11 mouse cellular contexts compared by ENCODE assay signal in genomic region chr15:80681466-80681881, GRCm38 (mm10). TPM values are rescaled to one million over a fixed set of nuclear protein-coding genes. Genes with fewer than 3 reads are reported as not detected.
DNase-seq lines count a peak whose midpoint lies in the region; ATAC-seq and TF ChIP-seq lines count a peak whose summit lies in the region.
"Had no signal": no experiment of that assay in that cellular context is flagged by ENCODE, and none has a peak within 500 bp of the region (broad histone marks: within the 10 kb centered on the region; RNA-seq: fewer than 3 reads in every experiment).

No protein-coding gene starts in this region.

- H3K9ac ChIP-seq in intestine, embryonic 15.5 days: no peak overlapping the region
- no peak overlapping the region for H3K9ac ChIP-seq in intestine, postnatal 0 days (ENCODE audit: low read depth, low read length)
- H3K9ac ChIP-seq in hindbrain, postnatal 0 days (replicated peaks; ENCODE audit: low read length): no peak overlapping the region
- H3K9ac ChIP-seq: embryonic facial prominence, embryonic 12.5 days; limb, embryonic 13.5 days had no signal

- peak; percentile 49 to 63 for DNase-seq in spleen, adult 18-20 months
- no peak for DNase-seq in layer of hippocampus, postnatal 14 days (ENCODE audit: low spot score in 2 of 2)
- DNase-seq in hindbrain, postnatal 0 days (ENCODE audit: low spot score): no peak
- DNase-seq in c-Kit-positive CD71-positive TER-119-positive erythroid progenitor cells, embryonic 14.5 days (ENCODE audit: low spot score): no peak

- WGBS in intestine, embryonic 15.5 days: 84% methylated on average over 4 of the region's 4 CpGs
- 62% methylated on average over 4 of the region's 4 CpGs for WGBS in intestine, postnatal 0 days
- 48% methylated on average over 4 of the region's 4 CpGs for WGBS in hindbrain, postnatal 0 days

- no peak overlapping the region for H3K4me2 ChIP-seq in intestine, embryonic 15.5 days (replicated peaks)
- no peak overlapping the region; the same call in 1 of the 2 replicates for H3K4me2 ChIP-seq in intestine, postnatal 0 days (replicated peaks; ENCODE audit: low read depth)
- no peak overlapping the region for H3K4me2 ChIP-seq in hindbrain, postnatal 0 days (ENCODE audit: low read depth, low read length)
- H3K4me2 ChIP-seq: embryonic facial prominence, embryonic 12.5 days; limb, embryonic 13.5 days had no signal

- no peak for TF ChIP-seq CTCF in intestine, postnatal 0 days (IDR thresholded peaks at IDR 0.05; ENCODE audit: low read depth)
- no peak for TF ChIP-seq CTCF in hindbrain, postnatal 0 days (IDR thresholded peaks at IDR 0.05; ENCODE audit: low read depth)

- no peaks in the 10 kb centered on the region for H3K27me3 ChIP-seq in intestine, embryonic 15.5 days (replicated peaks)
- H3K27me3 ChIP-seq in intestine, postnatal 0 days (replicated peaks; ENCODE audit: control insufficient read depth, insufficient read depth, low read length): no peaks in the 10 kb centered on the region
- no peaks in the 10 kb centered on the region for H3K27me3 ChIP-seq in hindbrain, postnatal 0 days (ENCODE audit: insufficient read depth, low read length)
- H3K27me3 ChIP-seq: embryonic facial prominence, embryonic 12.5 days had no signal

- H3K36me3 ChIP-seq in intestine, embryonic 15.5 days: no peaks in the 10 kb centered on the region
- H3K36me3 ChIP-seq in intestine, postnatal 0 days (ENCODE audit: control insufficient read depth, insufficient read depth): no peaks in the 10 kb centered on the region
- no peaks in the 10 kb centered on the region for H3K36me3 ChIP-seq in hindbrain, postnatal 0 days (ENCODE audit: insufficient read depth, low read length)
- H3K36me3 ChIP-seq: embryonic facial prominence, embryonic 12.5 days; limb, embryonic 13.5 days had no signal

- peak overlapping the region; percentile 8; the same call in 1 of the 2 replicates for H3K27ac ChIP-seq in intestine, embryonic 15.5 days
- H3K27ac ChIP-seq in intestine, postnatal 0 days (ENCODE audit: low read depth, low read length): no peak overlapping the region; the same call in 1 of the 2 replicates
- no peak overlapping the region for H3K27ac ChIP-seq in hindbrain, postnatal 0 days
- H3K27ac ChIP-seq: embryonic facial prominence, embryonic 12.5 days; limb, embryonic 13.5 days had no signal

- H3K9me3 ChIP-seq in intestine, embryonic 15.5 days: no peaks in the 10 kb centered on the region
- H3K9me3 ChIP-seq in intestine, postnatal 0 days (ENCODE audit: control insufficient read depth): no peaks in the 10 kb centered on the region
- H3K9me3 ChIP-seq in hindbrain, postnatal 0 days (ENCODE audit: low read length): no peaks in the 10 kb centered on the region
- H3K9me3 ChIP-seq: embryonic facial prominence, embryonic 12.5 days; limb, embryonic 13.5 days had no signal

- no peak for ATAC-seq in intestine, embryonic 15.5 days
- ATAC-seq in intestine, postnatal 0 days: no peak
- ATAC-seq in CD4-positive, CD25-positive, alpha-beta regulatory T cell, adult 4 months: peak; percentile 95
- ATAC-seq in common myeloid progenitor, adult 5-6 weeks (replicated peaks; ENCODE audit: low read depth, poor library complexity, severe bottlenecking): peak; percentile 66; the same call in 1 of the 2 replicates
- no peak for ATAC-seq in hindbrain, postnatal 0 days
- ATAC-seq: midbrain, embryonic 16.5 days had no signal

- H3K4me3 ChIP-seq in intestine, embryonic 15.5 days (replicated peaks): no peak overlapping the region
- H3K4me3 ChIP-seq in intestine, postnatal 0 days (ENCODE audit: low read depth, low read length): no peak overlapping the region
- no peak overlapping the region for H3K4me3 ChIP-seq in hindbrain, postnatal 0 days (ENCODE audit: low read length)
- H3K4me3 ChIP-seq: embryonic facial prominence, embryonic 12.5 days; limb, embryonic 13.5 days had no signal

- H3K4me1 ChIP-seq in intestine, embryonic 15.5 days (replicated peaks): peaks cover 55% of the 10 kb centered on the region
- peaks cover 44% of the 10 kb centered on the region for H3K4me1 ChIP-seq in intestine, postnatal 0 days (replicated peaks; ENCODE audit: control insufficient read depth, insufficient read depth, low read length)
- H3K4me1 ChIP-seq in hindbrain, postnatal 0 days (ENCODE audit: insufficient read depth, low read length): peaks cover 40% of the 10 kb centered on the region

RNA-seq across cellular contexts. Expression of gene Fam83f, which starts 9.8 kb away (rescaled TPM):
- 19.2 and 20.2 TPM in 2 replicates for polyA plus RNA-seq in intestine, embryonic 15.5 days (2015; fragmentation: Nextera tagmentation; extraction: Ambion mirVana)
- polyA plus RNA-seq in intestine, postnatal 0 days (2015; fragmentation: Nextera tagmentation; extraction: Ambion mirVana): 19.0 and 24.4 TPM in 2 replicates
- polyA plus RNA-seq in CD4-positive, CD25-positive, alpha-beta regulatory T cell, adult 4 months (2017; shearing (Covaris generic)): under 1 TPM in 1 of 2 experiments, not detected in 1; 0.30 TPM
- total RNA-seq in common myeloid progenitor, adult 5-6 weeks (2017): not detected in 2 replicates
- under 1 TPM; 0.17 to 0.25 TPM for total RNA-seq in layer of hippocampus, postnatal 14 days (2021)
- 0.90 and 0.94 TPM in 2 replicates for total RNA-seq in hindbrain, postnatal 0 days (2014; rRNA removed)
- polyA plus RNA-seq in hindbrain, postnatal 0 days (2015; fragmentation: Nextera tagmentation; extraction: Ambion mirVana): 0.21 and 0.33 TPM in 2 replicates

RNA-seq across cellular contexts. Expression of gene Tnrc6b, which starts 29.6 kb away (rescaled TPM):
- 19.8 and 20.7 TPM in 2 replicates for polyA plus RNA-seq in intestine, embryonic 15.5 days (2015; fragmentation: Nextera tagmentation; extraction: Ambion mirVana)
- 6.5 and 8.9 TPM in 2 replicates for polyA plus RNA-seq in intestine, postnatal 0 days (2015; fragmentation: Nextera tagmentation; extraction: Ambion mirVana)
- 10 to 100 TPM; 58.7 to 84.9 TPM for polyA plus RNA-seq in CD4-positive, CD25-positive, alpha-beta regulatory T cell, adult 4 months (2017; shearing (Covaris generic))
- 45.8 and 100 TPM in 2 replicates for total RNA-seq in common myeloid progenitor, adult 5-6 weeks (2017)
- total RNA-seq in layer of hippocampus, postnatal 14 days (2021): 100 to 1,000 TPM; 110 to 128 TPM
- 27.2 and 33.5 TPM in 2 replicates for total RNA-seq in hindbrain, postnatal 0 days (2014; rRNA removed)
- polyA plus RNA-seq in hindbrain, postnatal 0 days (2015; fragmentation: Nextera tagmentation; extraction: Ambion mirVana): 30.8 and 32.2 TPM in 2 replicates

Comparison
In these comparisons a context has a peak if more than half of its experiments do, and no peak if none do; other contexts are left out.
1. ATAC-seq: peak in CD4-positive, CD25-positive, alpha-beta regulatory T cell, adult 4 months (single experiment) and common myeloid progenitor, adult 5-6 weeks (single experiment); none in intestine, embryonic 15.5 days (single experiment), intestine, postnatal 0 days (single experiment) and hindbrain, postnatal 0 days (single experiment).
2. DNase-seq: peak in spleen, adult 18-20 months (2 of 2); none in layer of hippocampus, postnatal 14 days (0 of 2), hindbrain, postnatal 0 days (single experiment) and c-Kit-positive CD71-positive TER-119-positive erythroid progenitor cells, embryonic 14.5 days (single experiment).
3. RNA of gene Fam83f, which starts 9.8 kb away (polyA plus RNA-seq): 19.2 to 20.2 TPM in intestine, embryonic 15.5 days and 19.0 to 24.4 TPM in intestine, postnatal 0 days; 0.21 to 0.33 TPM in hindbrain, postnatal 0 days and 0.30 TPM in CD4-positive, CD25-positive, alpha-beta regulatory T cell, adult 4 months; every median in the first group is over 10 times any median in the second.